Mouse (Mus musculus): ENCODE data around the gene Zfp92.

Zfp92 gene

GRCm38 (mm10) chrX:73468752-73469151, 57.9 kb downstream of the Zfp92 start:
- in situ Hi-C loops (cut with MboI; ENCODE audit: unreplicated experiment in 2 of 2) = loop anchor here in 1 of 2 experiments (25.0 kb wide), 1 partner anchor 194 kb away; the partner anchor contains the start of genes Pnck and Slc6a8

- in situ Hi-C loops (cut with MboI; ENCODE audit: unreplicated experiment in 2 of 2) = loop anchor here in 1 of 2 experiments (25.0 kb wide), 1 partner anchor 191 kb away; the partner anchor contains the start of genes Pnck and Slc6a8
Measured at GRCm38 (mm10) chrX:73471764-73472163, 60.9 kb downstream of the Zfp92 start.

- in situ Hi-C loops (cut with MboI; ENCODE audit: unreplicated experiment in 2 of 2) = loop anchor here in 1 of 2 experiments (25.0 kb wide), 1 partner anchor 188 kb away; the partner anchor contains the start of genes Pnck and Slc6a8
Measured at GRCm38 (mm10) chrX:73474340-73475165, 63.7 kb downstream of the Zfp92 start.

- in situ Hi-C loops (cut with MboI; ENCODE audit: unreplicated experiment in 2 of 2) = no loop called here
Measured at GRCm38 (mm10) chrX:73475658-73476256, 64.9 kb downstream of the Zfp92 start.

- in situ Hi-C loops (cut with MboI; ENCODE audit: unreplicated experiment in 2 of 2) = no loop called here
Measured at GRCm38 (mm10) chrX:73476621-73477020, 65.7 kb downstream of the Zfp92 start.

GRCm38 (mm10) chrX:73477500-73477899, 66.6 kb downstream of the Zfp92 start:
- in situ Hi-C loops (cut with MboI; ENCODE audit: unreplicated experiment in 2 of 2) = no loop called here

Measured in v-Abl transformed pro-B cells (cell line).